Mouse (Mus musculus): ENCODE measurements around the gene Gm13420.

The Gm13420 gene

GRCm38 (mm10) chr2:29703104-29704081 lies 48.1 kb downstream of the Gm13420 start:
- DNase-seq (ENCODE audit: extremely low read depth, low read depth, low spot score), result no peak

- DNase-seq (ENCODE audit: extremely low read depth, low read depth, low spot score), result no peak
These were observed 49.3 kb downstream of the Gm13420 start for GRCm38 (mm10) chr2:29702189-29702588.

GRCm38 (mm10) chr2:29701393-29701792 lies 50.1 kb downstream of the Gm13420 start:
- DNase-seq (ENCODE audit: extremely low read depth, low read depth, low spot score), result no peak

- DNase-seq (ENCODE audit: extremely low read depth, low read depth, low spot score), result no peak
These were observed 50.6 kb downstream of the Gm13420 start for GRCm38 (mm10) chr2:29700898-29701297.

GRCm38 (mm10) chr2:29698421-29699290 lies 52.8 kb downstream of the Gm13420 start:
- no peak for DNase-seq (ENCODE audit: extremely low read depth, low read depth, low spot score)

- DNase-seq (ENCODE audit: extremely low read depth, low read depth, low spot score), result no peak
These were observed 55.2 kb downstream of the Gm13420 start for GRCm38 (mm10) chr2:29696207-29696800.

All from fat pad, adult 2 months (tissue).